Mouse (Mus musculus) forebrain, embryonic 13.5 days (tissue): ENCODE results near the gene Secisbp2l. TPM values are rescaled to one million over a fixed set of nuclear protein-coding genes. Genes with fewer than 3 reads are reported as not detected.

Experiments
- ATAC-seq: fragments of 200-750 bp; cut with Nextera tagmentation; 2 replicates; pipeline ENCODE4 v1.8.0; 2017
- H3K27ac ChIP-seq: fragments of 300-500 bp; sonication (generic); 2 replicates; pipeline ENCODE4 v1.5.1; 2015; ENCODE audit warnings: inconsistent platforms, mild to moderate bottlenecking, moderate library complexity
- H3K27me3 ChIP-seq: fragments of 300-500 bp; sonication (generic); 2 replicates; pipeline ENCODE4 v1.6.1; 2015; ENCODE audit warnings: mild to moderate bottlenecking, inconsistent platforms
- H3K36me3 ChIP-seq: fragments of 300-500 bp; sonication (generic); 2 replicates; pipeline ENCODE4 v1.6.1; 2015; ENCODE audit warnings: mild to moderate bottlenecking, inconsistent platforms; ENCODE audit not compliant: poor library complexity, severe bottlenecking
- H3K4me1 ChIP-seq: fragments of 300-500 bp; sonication (generic); 2 replicates; pipeline ENCODE4 v1.6.1; 2015; ENCODE audit warnings: inconsistent platforms
- H3K4me2 ChIP-seq: fragments of 300-500 bp; sonication (generic); 2 replicates; pipeline ENCODE4 v1.6.1; 2015; ENCODE audit warnings: inconsistent platforms, mild to moderate bottlenecking, moderate library complexity
- H3K4me3 ChIP-seq: fragments of 300-500 bp; sonication (generic); 2 replicates; pipeline ENCODE4 v1.5.1; 2015; ENCODE audit warnings: mild to moderate bottlenecking, inconsistent platforms
- H3K9ac ChIP-seq: fragments of 300-500 bp; sonication (generic); 2 replicates; pipeline ENCODE4 v1.6.1; 2015; ENCODE audit warnings: mild to moderate bottlenecking, inconsistent platforms
- H3K9me3 ChIP-seq: fragments of 300-500 bp; sonication (generic); replicated peaks from 2 replicates; pipeline ENCODE4 v1.6.1; 2016; ENCODE audit warnings: inconsistent platforms
- WGBS: fragments of 180-500 bp; shearing (Covaris S2); methylation state at CpG from one replicate; pipeline ENCODE4 v1.1.7; 2015; 5-methylcytosine and 5-hydroxymethylcytosine counted together
- polyA plus RNA-seq: library from polyadenylated mRNA; unstranded; fragments of >200 nt; fragmentation: Nextera tagmentation; extraction: Ambion mirVana; gene quantifications from 2 replicates; pipeline ENCODE4 v1.2.1, GENCODE M21; 2015

Gene Secisbp2l
- 25.2 and 25.4 TPM in 2 replicates for polyA plus RNA-seq

DNA sequence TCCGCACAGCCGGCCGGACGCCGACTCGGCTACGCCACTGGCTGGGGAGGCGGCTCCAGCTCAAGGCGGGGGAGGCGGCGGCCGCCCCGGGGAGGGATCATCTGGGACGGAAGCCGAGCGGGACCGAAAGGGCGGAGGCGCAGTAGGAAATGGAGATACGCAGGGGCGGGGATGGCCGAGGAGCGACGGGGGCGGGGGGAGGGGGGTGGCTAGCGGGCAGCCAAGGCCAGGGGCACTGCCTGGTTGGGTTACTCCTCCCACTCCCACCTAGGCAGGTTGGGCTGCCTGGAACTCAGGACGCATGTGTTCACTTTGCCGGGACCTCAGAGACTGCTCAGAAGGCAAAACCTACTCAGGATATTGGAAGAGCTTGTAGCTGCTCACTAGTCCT is at the start of gene Secisbp2l:
TSS of gene Secisbp2l (minus strand) at position 152 of the 391 bp plus-strand sequence.
- H3K4me1 ChIP-seq, result peaks cover 19% of the 10 kb centered on the region
- peak within 1 kb of the TSS; percentile 87 for H3K4me3 ChIP-seq
- WGBS, result 1% methylated on average over 18 of the region's 28 CpGs
- no peaks in the 10 kb centered on the region for H3K36me3 ChIP-seq
- peaks cover 3% of the 10 kb centered on the region; the same call in 1 of the 2 replicates for H3K27me3 ChIP-seq
- peak; percentile 96 for ATAC-seq
- H3K9ac ChIP-seq, result peak within 1 kb of the TSS; percentile 94
- peak within 1 kb of the TSS; percentile 77 for H3K27ac ChIP-seq
- peak within 1 kb of the TSS; percentile 69 for H3K4me2 ChIP-seq
- H3K9me3 ChIP-seq, result no peaks in the 10 kb centered on the region

DNA sequence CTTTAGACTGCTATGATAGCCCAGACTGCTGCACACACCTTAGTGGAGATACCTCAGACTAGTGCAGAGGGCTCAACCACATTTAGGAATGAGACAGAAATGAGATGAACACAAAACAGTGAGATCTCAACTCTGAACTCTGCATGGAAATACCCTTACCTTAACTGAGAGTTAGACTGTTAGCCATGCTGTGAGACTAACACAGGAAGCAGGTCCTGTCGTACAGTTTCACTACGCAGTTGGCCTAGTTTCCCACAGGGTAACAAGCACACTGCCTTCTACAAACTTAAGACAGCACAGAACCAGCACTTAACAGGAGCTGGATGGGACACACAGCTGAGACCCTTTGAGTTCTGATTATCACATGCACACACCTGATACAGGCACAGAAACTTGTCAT is 47.3 kb upstream of the Secisbp2l start:
- Histone ChIP-seq H3K36me3 (peaks cover 41% of the 10 kb centered on the region), H3K27ac (no peak overlapping the region), H3K4me2 (no peak overlapping the region), H3K9me3 (no peaks in the 10 kb centered on the region), H3K9ac (no peak overlapping the region), H3K4me3 (no peak overlapping the region), H3K27me3 (no peaks in the 10 kb centered on the region), H3K4me1 (peaks cover 3% of the 10 kb centered on the region; the same call in 1 of the 2 replicates)
- WGBS, result 98% methylated on average over 2 of the region's 2 CpGs
- no peak for ATAC-seq

DNA sequence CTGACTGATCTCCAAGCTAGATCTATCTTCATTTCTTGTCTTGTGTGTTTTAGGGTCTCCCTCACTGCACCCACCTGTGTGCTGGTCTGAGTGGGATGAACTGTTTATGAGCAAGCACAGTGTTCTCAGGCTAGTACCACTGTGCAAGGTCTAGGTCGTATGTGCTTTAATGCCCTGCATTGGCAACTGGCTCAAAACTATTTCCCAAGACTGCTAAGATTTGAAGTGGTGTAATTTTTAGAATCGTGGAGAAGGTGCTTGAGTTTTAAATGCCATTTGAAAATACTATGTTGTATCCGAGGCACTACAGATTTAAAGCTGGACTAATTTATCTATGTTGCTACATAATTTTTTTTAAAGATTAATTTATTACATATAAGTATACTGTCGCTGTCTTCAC is 45.2 kb upstream of the Secisbp2l start:
- no peaks in the 10 kb centered on the region for H3K27me3 ChIP-seq
- H3K27ac ChIP-seq, result no peak overlapping the region
- no peak overlapping the region for H3K4me3 ChIP-seq
- no peak overlapping the region for H3K9ac ChIP-seq
- peaks cover 23% of the 10 kb centered on the region for H3K36me3 ChIP-seq
- H3K4me1 ChIP-seq, result peaks cover 3% of the 10 kb centered on the region; the same call in 1 of the 2 replicates
- no peak for ATAC-seq
- WGBS, result 90% methylated on average over 4 of the region's 4 CpGs
- no peak overlapping the region for H3K4me2 ChIP-seq
- H3K9me3 ChIP-seq, result no peaks in the 10 kb centered on the region

DNA sequence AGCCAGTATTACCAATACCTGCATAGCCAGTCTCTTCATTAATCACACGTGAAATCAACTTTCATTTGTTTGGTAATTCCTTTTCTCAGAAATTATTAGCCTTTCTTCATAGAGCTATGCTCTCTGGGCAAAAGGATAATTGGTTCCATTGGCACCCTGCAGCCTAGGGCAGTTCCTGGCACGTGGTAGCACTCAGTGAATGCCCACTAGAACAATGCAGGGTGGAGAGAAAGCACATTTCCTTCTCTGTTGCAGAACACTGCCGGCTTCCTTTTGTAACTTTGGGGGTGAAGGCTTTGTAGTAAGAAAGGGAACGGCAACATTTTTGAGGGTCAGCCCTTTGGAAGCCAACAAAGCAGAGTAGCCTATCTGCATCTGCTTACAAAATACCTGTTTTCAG is 43.5 kb upstream of the Secisbp2l start:
- ATAC-seq, result no peak
- H3K27ac ChIP-seq, result no peak overlapping the region
- H3K27me3 ChIP-seq, result no peaks in the 10 kb centered on the region
- H3K9ac ChIP-seq, result no peak overlapping the region
- H3K4me2 ChIP-seq, result no peak overlapping the region
- 27% methylated on average over 4 of the region's 4 CpGs for WGBS
- H3K4me3 ChIP-seq, result no peak overlapping the region
- H3K4me1 ChIP-seq, result peaks cover 3% of the 10 kb centered on the region; the same call in 1 of the 2 replicates
- peaks cover 7% of the 10 kb centered on the region for H3K36me3 ChIP-seq
- H3K9me3 ChIP-seq, result no peaks in the 10 kb centered on the region

DNA sequence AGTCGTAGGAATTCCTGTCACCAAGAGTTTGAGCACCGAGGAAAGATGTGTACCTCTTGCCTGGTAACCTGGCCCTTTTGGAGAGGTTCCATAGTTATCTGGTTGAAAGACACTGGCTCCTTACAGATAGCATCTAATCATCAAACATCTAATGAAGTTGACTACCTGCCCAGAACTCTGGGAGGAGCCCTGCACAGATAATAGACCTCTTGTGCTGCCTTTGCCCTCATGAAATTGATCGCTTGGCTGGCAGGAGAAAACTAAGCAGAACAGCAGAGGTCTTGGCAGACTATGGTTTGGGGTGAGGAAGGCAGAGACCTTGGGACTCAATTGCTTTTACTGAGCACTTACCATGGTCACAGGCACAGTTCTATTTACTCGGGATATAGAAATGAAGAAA is 37.7 kb upstream of the Secisbp2l start:
- no peak overlapping the region for H3K27ac ChIP-seq
- H3K4me2 ChIP-seq, result no peak overlapping the region
- H3K4me3 ChIP-seq, result no peak overlapping the region
- no peaks in the 10 kb centered on the region for H3K27me3 ChIP-seq
- no peaks in the 10 kb centered on the region for H3K9me3 ChIP-seq
- 88% methylated on average over 4 of the region's 4 CpGs for WGBS
- H3K4me1 ChIP-seq, result no peaks in the 10 kb centered on the region
- H3K36me3 ChIP-seq, result no peaks in the 10 kb centered on the region
- H3K9ac ChIP-seq, result no peak overlapping the region
- no peak for ATAC-seq

DNA sequence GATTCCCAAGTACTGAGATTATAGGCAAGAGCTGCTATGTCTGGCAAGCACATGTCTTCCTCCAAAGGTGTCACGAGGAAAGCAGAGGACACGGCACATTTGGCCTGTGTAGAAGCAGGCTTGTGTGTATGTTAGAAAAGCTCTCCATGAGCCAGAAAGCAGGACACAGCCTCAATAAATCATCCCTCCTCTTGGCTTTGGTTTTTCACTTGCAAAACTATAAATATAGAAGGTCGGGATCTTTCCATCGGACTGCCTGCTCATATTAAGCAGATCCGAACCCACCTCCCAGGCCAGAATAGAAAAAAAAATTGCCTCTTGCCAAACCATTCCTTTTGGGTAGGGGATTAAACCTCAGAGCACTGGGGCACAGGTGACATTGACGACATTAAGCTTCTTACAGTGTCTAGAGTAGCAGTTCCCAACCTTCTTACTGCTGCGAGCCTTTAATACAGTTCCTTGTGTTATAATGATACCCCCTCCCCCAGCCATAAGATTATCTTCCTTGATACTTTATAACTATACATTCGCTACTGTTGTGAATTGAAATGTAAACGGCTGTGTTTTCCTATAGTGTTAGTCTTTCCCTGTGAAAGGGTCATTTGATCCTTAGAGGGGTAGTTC is 31.4 kb upstream of the Secisbp2l start:
- no peak overlapping the region for H3K4me2 ChIP-seq
- no peaks in the 10 kb centered on the region for H3K9me3 ChIP-seq
- H3K9ac ChIP-seq, result no peak overlapping the region
- WGBS, result 78% methylated on average over 9 of the region's 9 CpGs
- ATAC-seq, result no peak
- no peak overlapping the region for H3K27ac ChIP-seq
- no peaks in the 10 kb centered on the region for H3K4me1 ChIP-seq
- no peaks in the 10 kb centered on the region for H3K27me3 ChIP-seq
- H3K36me3 ChIP-seq, result no peaks in the 10 kb centered on the region
- H3K4me3 ChIP-seq, result no peak overlapping the region

DNA sequence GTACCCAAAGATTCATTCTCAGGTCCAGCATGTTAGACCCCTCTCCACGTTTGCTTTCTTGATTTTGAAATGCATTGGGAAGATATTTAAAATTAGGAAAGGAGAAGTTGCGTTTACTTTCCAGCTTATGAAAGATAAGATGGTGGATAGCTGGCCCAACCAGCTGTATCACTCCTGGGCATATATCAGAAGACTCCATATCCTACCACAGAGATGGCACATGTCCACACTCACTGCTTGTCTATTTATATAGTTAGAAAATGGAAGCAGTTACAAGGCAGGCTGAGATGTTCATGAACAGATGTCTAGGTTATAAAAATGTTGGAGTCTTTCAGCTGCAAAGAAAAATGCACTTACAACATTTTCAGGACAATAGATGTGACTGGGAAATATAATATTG is 28.7 kb upstream of the Secisbp2l start:
- H3K9me3 ChIP-seq, result peaks cover 4% of the 10 kb centered on the region; the same call in 1 of the 2 replicates
- no peaks in the 10 kb centered on the region for H3K36me3 ChIP-seq
- H3K4me3 ChIP-seq, result no peak overlapping the region
- no peak for ATAC-seq
- 88% methylated on average over 2 of the region's 2 CpGs for WGBS
- no peak overlapping the region for H3K9ac ChIP-seq
- H3K27me3 ChIP-seq, result no peaks in the 10 kb centered on the region
- no peak overlapping the region for H3K4me2 ChIP-seq
- no peak overlapping the region for H3K27ac ChIP-seq
- H3K4me1 ChIP-seq, result no peaks in the 10 kb centered on the region

DNA sequence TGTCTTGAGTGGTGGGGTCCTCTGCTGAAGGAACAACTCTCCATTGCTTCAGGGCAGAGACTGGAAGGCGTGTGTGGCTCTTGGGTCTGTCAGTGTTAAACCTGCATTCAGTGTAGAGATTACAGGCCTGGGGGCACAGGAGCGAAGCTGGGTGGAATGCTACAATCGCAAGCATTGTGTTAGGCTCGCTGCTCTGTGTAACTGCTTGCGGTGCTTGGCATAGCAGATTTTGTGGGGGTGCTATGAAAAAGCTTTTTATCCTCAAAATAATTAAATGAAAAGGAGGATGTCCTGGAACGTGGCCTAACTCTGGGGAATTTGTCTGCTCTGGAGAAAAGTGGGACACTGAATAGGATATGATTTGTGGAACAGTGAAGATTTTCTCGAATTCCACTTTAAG is 26.9 kb upstream of the Secisbp2l start:
- Histone ChIP-seq H3K27me3 (no peaks in the 10 kb centered on the region), H3K4me3 (no peak overlapping the region), H3K4me1 (no peaks in the 10 kb centered on the region), H3K27ac (no peak overlapping the region), H3K36me3 (no peaks in the 10 kb centered on the region), H3K9me3 (peaks cover 10% of the 10 kb centered on the region; the same call in 1 of the 2 replicates), H3K4me2 (no peak overlapping the region), H3K9ac (no peak overlapping the region)
- no peak for ATAC-seq
- WGBS, result 61% methylated on average over 7 of the region's 7 CpGs

DNA sequence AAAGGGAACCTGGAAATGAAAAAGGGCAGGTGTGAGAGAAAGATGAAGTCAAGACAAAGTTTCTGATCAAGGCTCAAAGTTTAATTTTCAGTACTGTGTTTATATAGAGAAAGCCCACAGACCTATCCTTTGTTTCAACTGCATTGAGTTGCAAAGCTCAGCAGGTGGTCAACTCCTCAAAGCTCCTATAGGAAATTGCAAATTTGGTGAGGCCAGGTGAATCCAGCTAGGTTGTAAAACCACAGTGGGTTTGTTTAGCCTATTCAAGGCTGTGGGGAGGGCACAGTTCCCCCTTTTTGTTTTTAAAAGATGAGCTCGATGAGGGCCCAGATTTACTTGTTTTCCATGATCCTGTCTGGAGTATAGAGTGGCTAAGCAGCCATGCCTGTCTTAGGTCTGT is 23.2 kb upstream of the Secisbp2l start:
- no peak overlapping the region for H3K4me2 ChIP-seq
- no peaks in the 10 kb centered on the region for H3K4me1 ChIP-seq
- H3K27ac ChIP-seq, result no peak overlapping the region
- H3K9ac ChIP-seq, result no peak overlapping the region
- 55% methylated on average over 1 of the region's 1 CpGs for WGBS
- H3K36me3 ChIP-seq, result no peaks in the 10 kb centered on the region
- H3K9me3 ChIP-seq, result peaks cover 10% of the 10 kb centered on the region; the same call in 1 of the 2 replicates
- ATAC-seq, result no peak
- H3K4me3 ChIP-seq, result no peak overlapping the region
- H3K27me3 ChIP-seq, result no peaks in the 10 kb centered on the region

DNA sequence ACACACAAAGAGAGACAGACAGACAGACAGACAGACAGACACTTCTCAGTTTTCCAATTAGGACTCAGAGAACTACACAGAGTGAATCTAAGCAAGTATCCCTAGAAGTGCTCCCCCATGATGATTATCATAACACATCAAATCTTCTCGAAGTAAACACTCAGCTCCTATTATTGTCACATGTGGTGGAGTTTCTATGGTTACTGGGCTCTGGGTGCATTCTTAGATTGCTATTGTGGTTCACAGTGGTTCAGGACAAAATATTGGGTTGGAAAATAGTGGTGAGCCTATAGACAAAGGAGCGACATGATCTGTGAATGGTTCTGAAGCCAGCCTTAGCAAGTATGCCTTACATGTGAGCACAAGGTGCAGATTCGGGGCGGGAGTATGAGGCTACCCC is 19.3 kb upstream of the Secisbp2l start:
- H3K27ac ChIP-seq, result no peak overlapping the region
- H3K4me2 ChIP-seq, result no peak overlapping the region
- H3K36me3 ChIP-seq, result no peaks in the 10 kb centered on the region
- WGBS, result 73% methylated on average over 4 of the region's 4 CpGs
- no peaks in the 10 kb centered on the region for H3K4me1 ChIP-seq
- H3K9ac ChIP-seq, result no peak overlapping the region
- H3K4me3 ChIP-seq, result no peak overlapping the region
- no peak for ATAC-seq
- no peaks in the 10 kb centered on the region for H3K27me3 ChIP-seq
- H3K9me3 ChIP-seq, result peaks cover 10% of the 10 kb centered on the region; the same call in 1 of the 2 replicates

DNA sequence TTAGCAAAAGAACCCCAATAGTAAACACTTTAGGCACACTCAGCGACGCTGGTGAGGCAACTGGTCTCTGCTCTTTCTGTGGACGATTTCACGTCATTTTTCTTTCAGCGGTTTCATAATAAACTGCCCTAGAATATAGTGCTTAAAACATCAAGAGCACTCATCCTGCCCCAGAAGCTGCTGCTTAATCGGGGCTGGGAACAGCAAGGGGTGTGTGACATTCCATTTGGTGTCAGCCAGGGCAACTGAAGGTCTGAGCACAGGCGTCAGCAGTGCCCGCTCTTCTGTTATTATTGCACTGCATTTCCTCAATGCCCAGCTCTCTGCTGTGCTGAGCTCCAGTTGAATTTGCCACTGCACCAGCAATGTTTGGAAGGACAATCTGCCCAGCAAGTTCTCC is 18.4 kb upstream of the Secisbp2l start:
- no peak overlapping the region for H3K9ac ChIP-seq
- ATAC-seq, result no peak
- 76% methylated on average over 8 of the region's 8 CpGs for WGBS
- no peak overlapping the region for H3K4me3 ChIP-seq
- no peaks in the 10 kb centered on the region for H3K27me3 ChIP-seq
- no peak overlapping the region for H3K4me2 ChIP-seq
- H3K9me3 ChIP-seq, result 0 out of 2 replicates have a peak, but pooled peaks cover 4% of the 10 kb centered on the region
- no peak overlapping the region for H3K27ac ChIP-seq
- no peaks in the 10 kb centered on the region for H3K4me1 ChIP-seq
- no peaks in the 10 kb centered on the region for H3K36me3 ChIP-seq

DNA sequence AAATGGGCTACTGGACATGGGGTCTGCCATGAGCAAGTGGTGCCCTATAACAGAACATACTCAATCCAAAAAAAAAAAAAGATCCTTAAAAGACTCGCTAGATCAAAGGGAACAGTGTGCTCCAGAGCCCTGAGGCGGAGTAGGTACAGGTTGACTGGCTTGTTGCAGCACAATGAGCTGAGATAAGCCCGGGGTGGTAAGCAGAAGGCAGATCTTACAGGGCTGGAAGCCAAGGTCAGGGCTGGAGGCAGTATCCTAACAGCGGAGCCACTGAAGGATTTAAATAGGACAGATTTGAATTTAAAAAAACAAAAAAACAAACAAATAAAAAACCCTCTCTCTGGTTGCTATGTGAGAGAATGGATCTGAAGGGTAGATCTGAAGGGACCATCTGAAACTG is 17.8 kb upstream of the Secisbp2l start:
- Histone ChIP-seq H3K4me2 (no peak overlapping the region), H3K4me1 (no peaks in the 10 kb centered on the region), H3K36me3 (no peaks in the 10 kb centered on the region), H3K9me3 (no peaks in the 10 kb centered on the region), H3K27ac (no peak overlapping the region), H3K9ac (no peak overlapping the region), H3K4me3 (no peak overlapping the region), H3K27me3 (no peaks in the 10 kb centered on the region)
- WGBS, result 77% methylated on average over 4 of the region's 4 CpGs
- no peak for ATAC-seq

DNA sequence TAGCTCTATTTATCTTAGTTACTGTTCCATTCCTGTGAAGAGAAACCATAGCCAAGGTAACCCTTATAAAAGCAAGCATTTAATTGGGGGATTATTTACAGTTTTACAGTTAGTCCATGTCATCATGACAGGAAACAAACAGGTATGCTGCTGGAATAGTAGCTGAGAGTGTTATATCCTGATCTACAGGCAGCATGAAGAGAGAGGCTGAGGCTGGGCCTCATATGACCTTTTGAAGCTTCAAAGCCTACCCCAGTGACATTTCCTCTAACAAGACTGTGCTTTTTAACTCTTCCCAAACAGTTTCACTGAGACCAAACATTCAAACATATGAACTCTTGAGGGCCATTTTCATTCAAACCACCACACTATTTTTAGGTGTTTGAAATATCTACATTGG is 15.2 kb upstream of the Secisbp2l start:
- no peak overlapping the region for H3K4me3 ChIP-seq
- no peak overlapping the region for H3K27ac ChIP-seq
- no peak overlapping the region for H3K9ac ChIP-seq
- H3K36me3 ChIP-seq, result no peaks in the 10 kb centered on the region
- H3K4me1 ChIP-seq, result no peaks in the 10 kb centered on the region
- no peak overlapping the region for H3K4me2 ChIP-seq
- H3K9me3 ChIP-seq, result no peaks in the 10 kb centered on the region
- ATAC-seq, result no peak
- H3K27me3 ChIP-seq, result no peaks in the 10 kb centered on the region
